Mouse (Mus musculus) forebrain, embryonic 13.5 days (tissue): ENCODE data around the gene Retsat. TPM values are rescaled to one million over a fixed set of nuclear protein-coding genes. Genes with fewer than 3 reads are reported as not detected.

Source experiments
- ATAC-seq: fragments of 200-750 bp; cut with Nextera tagmentation; 2 replicates; pipeline ENCODE4 v1.8.0; 2017
- H3K27ac ChIP-seq: fragments of 300-500 bp; sonication (generic); 2 replicates; pipeline ENCODE4 v1.5.1; 2015; ENCODE audit warnings: inconsistent platforms, mild to moderate bottlenecking, moderate library complexity
- H3K27me3 ChIP-seq: fragments of 300-500 bp; sonication (generic); 2 replicates; pipeline ENCODE4 v1.6.1; 2015; ENCODE audit warnings: mild to moderate bottlenecking, inconsistent platforms
- H3K36me3 ChIP-seq: fragments of 300-500 bp; sonication (generic); 2 replicates; pipeline ENCODE4 v1.6.1; 2015; ENCODE audit warnings: mild to moderate bottlenecking, inconsistent platforms; ENCODE audit not compliant: poor library complexity, severe bottlenecking
- H3K4me1 ChIP-seq: fragments of 300-500 bp; sonication (generic); 2 replicates; pipeline ENCODE4 v1.6.1; 2015; ENCODE audit warnings: inconsistent platforms
- H3K4me2 ChIP-seq: fragments of 300-500 bp; sonication (generic); 2 replicates; pipeline ENCODE4 v1.6.1; 2015; ENCODE audit warnings: inconsistent platforms, mild to moderate bottlenecking, moderate library complexity
- H3K4me3 ChIP-seq: fragments of 300-500 bp; sonication (generic); 2 replicates; pipeline ENCODE4 v1.5.1; 2015; ENCODE audit warnings: mild to moderate bottlenecking, inconsistent platforms
- H3K9ac ChIP-seq: fragments of 300-500 bp; sonication (generic); 2 replicates; pipeline ENCODE4 v1.6.1; 2015; ENCODE audit warnings: mild to moderate bottlenecking, inconsistent platforms
- H3K9me3 ChIP-seq: fragments of 300-500 bp; sonication (generic); replicated peaks from 2 replicates; pipeline ENCODE4 v1.6.1; 2016; ENCODE audit warnings: inconsistent platforms
- WGBS: fragments of 180-500 bp; shearing (Covaris S2); methylation state at CpG from one replicate; pipeline ENCODE4 v1.1.7; 2015; 5-methylcytosine and 5-hydroxymethylcytosine counted together
- polyA plus RNA-seq: library from polyadenylated mRNA; unstranded; fragments of >200 nt; fragmentation: Nextera tagmentation; extraction: Ambion mirVana; gene quantifications from 2 replicates; pipeline ENCODE4 v1.2.1, GENCODE M21; 2015

The Retsat gene
- polyA plus RNA-seq, 1 experiment from 2014 or later, result 3.6 TPM

GRCm38 (mm10) chr6:72654355-72654754 lies 56.1 kb downstream of the Retsat start:
- no peak overlapping the region for H3K27ac ChIP-seq
- 92% methylated on average over 6 of the region's 6 CpGs for WGBS
- ATAC-seq, result no peak
- H3K9ac ChIP-seq, result no peak overlapping the region
- no peaks in the 10 kb centered on the region for H3K36me3 ChIP-seq
- peaks cover 33% of the 10 kb centered on the region for H3K4me1 ChIP-seq
- no peak overlapping the region for H3K4me2 ChIP-seq
- H3K9me3 ChIP-seq, result no peaks in the 10 kb centered on the region
- H3K4me3 ChIP-seq, result no peak overlapping the region
- H3K27me3 ChIP-seq, result no peaks in the 10 kb centered on the region

- H3K4me1 ChIP-seq, result peaks cover 39% of the 10 kb centered on the region
- H3K4me3 ChIP-seq, result peak overlapping the region; percentile 24
- H3K9me3 ChIP-seq, result no peaks in the 10 kb centered on the region
- 42% methylated on average over 20 of the region's 20 CpGs for WGBS
- no peaks in the 10 kb centered on the region for H3K36me3 ChIP-seq
- no peaks in the 10 kb centered on the region for H3K27me3 ChIP-seq
- peak overlapping the region; percentile 50; the same call in 1 of the 2 replicates for H3K9ac ChIP-seq
- peak overlapping the region; percentile 51 for H3K4me2 ChIP-seq
- peak; percentile 59 for ATAC-seq
- peak overlapping the region; percentile 63 for H3K27ac ChIP-seq
Observed at GRCm38 (mm10) chr6:72655309-72656052, 57.2 kb downstream of the Retsat start.

GRCm38 (mm10) chr6:72656053-72656442 lies 57.8 kb downstream of the Retsat start:
- Histone ChIP-seq H3K4me2 (no peak overlapping the region), H3K27ac (0 out of 2 replicates have a peak overlapping the region, but pooled peaks have one; percentile 63), H3K36me3 (no peaks in the 10 kb centered on the region), H3K9ac (no peak overlapping the region), H3K27me3 (no peaks in the 10 kb centered on the region), H3K4me1 (peaks cover 43% of the 10 kb centered on the region), H3K4me3 (no peak overlapping the region), H3K9me3 (no peaks in the 10 kb centered on the region)
- no peak for ATAC-seq
- 93% methylated on average over 7 of the region's 7 CpGs for WGBS

GRCm38 (mm10) chr6:72658006-72658405 lies 59.7 kb downstream of the Retsat start:
- Histone ChIP-seq H3K27me3 (no peaks in the 10 kb centered on the region), H3K4me1 (peaks cover 39% of the 10 kb centered on the region), H3K9ac (no peak overlapping the region), H3K36me3 (no peaks in the 10 kb centered on the region), H3K27ac (no peak overlapping the region), H3K4me2 (no peak overlapping the region), H3K9me3 (no peaks in the 10 kb centered on the region), H3K4me3 (no peak overlapping the region)
- WGBS, result 58% methylated on average over 3 of the region's 3 CpGs
- ATAC-seq, result no peak

Other genes with a start within 250 kb of the Retsat start
- gene Tmem150a, start 243.0 kb upstream of the Retsat start, polyA plus RNA-seq, result 6.9 and 7.3 TPM in 2 replicates
- 122 and 125 TPM in 2 replicates for gene Rnf181, start 231.5 kb upstream of the Retsat start, polyA plus RNA-seq
- gene Vamp5, start 218.0 kb upstream of the Retsat start, polyA plus RNA-seq, result 7.0 and 10.1 TPM in 2 replicates
- gene Vamp8, start 207.8 kb upstream of the Retsat start, polyA plus RNA-seq, result 16.8 and 21.3 TPM in 2 replicates
- gene Ggcx, start 184.2 kb upstream of the Retsat start, polyA plus RNA-seq, result 12.7 and 13.8 TPM in 2 replicates
- 402 and 460 TPM in 2 replicates for gene Mat2a, start 158.9 kb upstream of the Retsat start, polyA plus RNA-seq
- gene Sh2d6, start 76.8 kb upstream of the Retsat start, polyA plus RNA-seq, result 0.62 and 0.89 TPM in 2 replicates
- 4.7 and 4.8 TPM in 2 replicates for gene Capg, start 54.1 kb upstream of the Retsat start, polyA plus RNA-seq
- 14.1 and 14.8 TPM in 2 replicates for gene Elmod3, start 62 bp upstream of the Retsat start, polyA plus RNA-seq
- gene Tgoln1, start 18.5 kb downstream of the Retsat start, polyA plus RNA-seq, result 28.8 and 32.0 TPM in 2 replicates
- gene Tcf7l1, start 190.8 kb downstream of the Retsat start, polyA plus RNA-seq, result 13.5 and 13.8 TPM in 2 replicates